Mouse (Mus musculus) E14TG2a.4 (cell line): ENCODE measurements around the gene Pvalb.

Experiments
- H3K27me3 ChIP-seq: 2 replicates; pipeline ENCODE4 v1.6.1; 2014; ENCODE audit warnings: low read length, control low read depth; ENCODE audit not compliant: insufficient read depth
- H3K36me3 ChIP-seq: 2 replicates; pipeline ENCODE4 v1.6.1; 2014; ENCODE audit warnings: low read length, control low read depth; ENCODE audit not compliant: insufficient read depth
- H3K4me1 ChIP-seq: replicated peaks from 2 replicates; pipeline ENCODE4 v1.6.1; 2014; ENCODE audit warnings: low read depth, low read length, control low read depth
- H3K4me3 ChIP-seq: replicated peaks from 2 replicates; pipeline ENCODE4 v1.5.1; 2014; ENCODE audit warnings: mild to moderate bottlenecking, low read length
- H3K9me3 ChIP-seq: 2 replicates; pipeline ENCODE4 v1.6.1; 2014; ENCODE audit warnings: low read length, control low read depth
- CTCF ChIP-seq: conservative IDR thresholded peaks from 2 replicates; pipeline ENCODE4 v1.5.1; 2014; ENCODE audit warnings: low read length
- NANOG ChIP-seq: IDR thresholded peaks from 2 replicates; pipeline ENCODE4 v1.6.1; 2014; ENCODE audit warnings: borderline replicate concordance, low read length, mixed read lengths
- POU5F1 ChIP-seq: IDR thresholded peaks from 2 replicates; pipeline ENCODE4 v1.6.1; 2014; ENCODE audit warnings: low read length, borderline replicate concordance

Pvalb gene

GRCm38 (mm10) chr15:78157824-78158223 is 48.4 kb downstream of the Pvalb start:
- H3K4me3 ChIP-seq, result no peak overlapping the region
- no peak for TF ChIP-seq CTCF
- no peak for TF ChIP-seq NANOG
- no peak for TF ChIP-seq POU5F1
- peaks cover under 1% of the 10 kb centered on the region; the same call in 1 of the 2 replicates for H3K36me3 ChIP-seq
- no peaks in the 10 kb centered on the region for H3K9me3 ChIP-seq
- peaks cover 16% of the 10 kb centered on the region for H3K4me1 ChIP-seq
- H3K27me3 ChIP-seq, result no peaks in the 10 kb centered on the region; the same call in 1 of the 2 replicates

- no peak overlapping the region for H3K4me3 ChIP-seq
- H3K9me3 ChIP-seq, result no peaks in the 10 kb centered on the region
- H3K4me1 ChIP-seq, result peaks cover 11% of the 10 kb centered on the region
- no peaks in the 10 kb centered on the region for H3K36me3 ChIP-seq
- H3K27me3 ChIP-seq, result no peaks in the 10 kb centered on the region; the same call in 1 of the 2 replicates
- TF ChIP-seq CTCF (no peak), NANOG (no peak), POU5F1 (no peak)
Measured at GRCm38 (mm10) chr15:78157330-78157729, 48.9 kb downstream of the Pvalb start.

- TF ChIP-seq CTCF (no peak), NANOG (no peak), POU5F1 (no peak)
- Histone ChIP-seq H3K36me3 (no peaks in the 10 kb centered on the region), H3K4me3 (no peak overlapping the region), H3K4me1 (peaks cover 8% of the 10 kb centered on the region), H3K9me3 (no peaks in the 10 kb centered on the region), H3K27me3 (no peaks in the 10 kb centered on the region; the same call in 1 of the 2 replicates)
Measured at GRCm38 (mm10) chr15:78155421-78155820, 50.8 kb downstream of the Pvalb start.

GRCm38 (mm10) chr15:78153045-78153775 is 53.0 kb downstream of the Pvalb start:
- H3K4me3 ChIP-seq, result no peak overlapping the region
- no peaks in the 10 kb centered on the region for H3K9me3 ChIP-seq
- no peaks in the 10 kb centered on the region; the same call in 1 of the 2 replicates for H3K27me3 ChIP-seq
- TF ChIP-seq POU5F1 (no peak), NANOG (no peak), CTCF (no peak)
- no peaks in the 10 kb centered on the region for H3K36me3 ChIP-seq
- H3K4me1 ChIP-seq, result peaks cover 4% of the 10 kb centered on the region

- no peak overlapping the region for H3K4me3 ChIP-seq
- no peaks in the 10 kb centered on the region for H3K36me3 ChIP-seq
- H3K9me3 ChIP-seq, result no peaks in the 10 kb centered on the region
- H3K27me3 ChIP-seq, result no peaks in the 10 kb centered on the region
- TF ChIP-seq NANOG, result no peak
- TF ChIP-seq CTCF, result no peak
- no peak for TF ChIP-seq POU5F1
- H3K4me1 ChIP-seq, result peaks cover 4% of the 10 kb centered on the region; the same call in 1 of the 2 replicates
Measured at GRCm38 (mm10) chr15:78148565-78148964, 57.6 kb downstream of the Pvalb start.
